Mouse (Mus musculus): ENCODE results near the gene Olfr832.
"Not testable (repeated sequence)": the region's sequence is repeated elsewhere in the genome, so short reads cannot be mapped to it uniquely, and the experiment has no call there.

Gene Olfr832

GRCm38 (mm10) chr9:18936822-18937221 is at the start of gene Olfr832:
Gene Olfr832 (plus strand): TSS chr9:18937122.
- DNase-seq, result not testable (repeated sequence)

- not testable (repeated sequence) for DNase-seq
Measured at GRCm38 (mm10) chr9:18907699-18908098, 29.2 kb upstream of the Olfr832 start.

GRCm38 (mm10) chr9:18927921-18928320 is 9.0 kb upstream of the Olfr832 start:
- not testable (repeated sequence) for DNase-seq

GRCm38 (mm10) chr9:18962021-18962420 is 25.1 kb downstream of the Olfr832 start:
- DNase-seq, result no peak

GRCm38 (mm10) chr9:18987690-18988089 is 50.8 kb downstream of the Olfr832 start, which contains the start of gene Olfr834:
Gene Olfr834 (plus strand): TSS chr9:18987990.
- no peak for DNase-seq

Data from liver (tissue).